Mouse (Mus musculus) gastrocnemius, postnatal 14 days (tissue): ENCODE results near the gene A930018P22Rik. TPM values are rescaled to one million over a fixed set of nuclear protein-coding genes. Genes with fewer than 3 reads are reported as not detected.
"Not testable (repeated sequence)": the region's sequence is repeated elsewhere in the genome, so short reads cannot be mapped to it uniquely, and the experiment has no call there.

Source experiments
- DNase-seq: peaks from one replicate; pipeline ENCODE4 v3.0.0; 2021; ENCODE audit warnings: mixed read lengths
- intact Hi-C: fragments of 180-260 bp; cut with DNase I; formaldehyde crosslinking; loops from one replicate; pipeline ENCODE4 v1.15.1; 2025; ENCODE audit warnings: low total_unique reads
- long read RNA-seq, 2 experiments: library from polyadenylated mRNA; stranded (forward); transcript quantifications; one replicate each; pipeline ENCODE4 v2.0.0; 2021
- total RNA-seq, 2 experiments: library from RNA; stranded (reverse); gene quantifications; 2 replicates each; pipeline ENCODE4 v1.2.3; 2021

The A930018P22Rik gene
- total RNA-seq = 1 to 10 TPM; 1.7 to 1.8 TPM
- long read RNA-seq, experiment 1, partial matches to known transcripts = 0 of 1 reads
- long read RNA-seq, experiment 1, other reads (novel, unspliced or antisense) = 0 of 1 reads
- long read RNA-seq, experiment 2 = 0 reads

DNA sequence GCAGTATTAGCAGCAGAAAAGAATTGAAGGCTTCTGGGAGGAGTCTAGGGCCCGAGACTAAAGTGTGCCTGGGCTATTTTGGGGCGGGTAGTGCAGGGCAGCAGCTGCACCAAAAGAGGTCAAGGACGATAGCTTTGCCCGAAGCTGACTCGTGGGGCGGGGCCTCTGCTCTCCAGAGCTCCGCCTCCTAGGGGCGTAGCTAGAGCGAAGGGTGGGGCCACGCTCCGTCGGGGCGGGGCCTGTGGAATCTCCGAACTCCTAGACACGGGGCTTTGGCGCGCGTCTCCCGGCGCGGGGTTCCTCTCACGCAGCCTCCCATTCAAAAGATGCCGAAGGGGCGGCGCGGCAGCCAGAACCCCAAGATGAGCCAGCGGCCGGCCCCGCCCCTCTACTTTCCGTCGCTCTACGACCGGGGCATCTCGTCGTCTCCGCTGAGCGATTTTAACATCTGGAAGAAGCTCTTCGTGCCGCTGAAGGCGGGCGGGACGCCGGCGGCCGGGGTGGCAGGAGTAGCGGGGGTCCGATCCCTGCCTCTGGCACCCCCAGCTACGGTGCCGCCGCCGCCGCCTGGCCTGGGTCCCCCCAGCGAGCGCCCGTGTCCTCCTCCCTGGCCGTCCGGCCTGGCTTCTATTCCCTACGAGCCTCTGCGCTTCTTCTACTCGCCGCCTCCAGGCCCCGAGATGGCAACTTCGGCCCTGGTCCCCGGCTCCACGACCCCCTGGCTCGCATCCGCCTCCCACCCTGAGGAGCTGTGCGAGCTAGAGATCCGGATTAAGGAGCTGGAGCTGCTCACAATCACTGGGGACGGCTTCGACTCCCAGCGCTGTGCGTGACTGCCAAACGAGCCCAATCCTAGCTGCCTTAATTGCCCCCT, at the start of gene A930018P22Rik:
Gene A930018P22Rik (plus strand): TSS at position 265 of the 874 bp plus-strand sequence.
- intact Hi-C loops = no loop called here
- peak; percentile 93 for DNase-seq

DNA sequence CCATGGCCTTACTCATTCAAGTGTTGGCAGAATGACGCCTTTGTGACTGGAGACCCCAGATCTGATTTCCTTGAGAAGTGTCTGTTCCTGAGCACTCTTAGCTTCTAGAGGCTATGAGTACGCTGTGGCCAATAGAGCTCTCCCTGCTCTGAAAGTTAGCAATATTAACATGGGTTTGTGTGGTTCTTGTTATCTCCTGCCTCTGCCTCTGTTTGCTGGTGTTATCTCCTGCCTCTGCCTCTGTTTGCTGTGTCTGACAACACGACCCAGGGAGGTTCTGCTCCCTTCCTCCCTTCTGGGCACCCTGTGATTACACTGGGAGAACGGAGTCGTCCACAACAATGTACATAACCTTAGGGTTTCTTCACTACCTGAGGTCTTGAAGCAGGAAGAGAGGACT, 44.3 kb upstream of the A930018P22Rik start:
- intact Hi-C loops = not testable (repeated sequence)

DNA sequence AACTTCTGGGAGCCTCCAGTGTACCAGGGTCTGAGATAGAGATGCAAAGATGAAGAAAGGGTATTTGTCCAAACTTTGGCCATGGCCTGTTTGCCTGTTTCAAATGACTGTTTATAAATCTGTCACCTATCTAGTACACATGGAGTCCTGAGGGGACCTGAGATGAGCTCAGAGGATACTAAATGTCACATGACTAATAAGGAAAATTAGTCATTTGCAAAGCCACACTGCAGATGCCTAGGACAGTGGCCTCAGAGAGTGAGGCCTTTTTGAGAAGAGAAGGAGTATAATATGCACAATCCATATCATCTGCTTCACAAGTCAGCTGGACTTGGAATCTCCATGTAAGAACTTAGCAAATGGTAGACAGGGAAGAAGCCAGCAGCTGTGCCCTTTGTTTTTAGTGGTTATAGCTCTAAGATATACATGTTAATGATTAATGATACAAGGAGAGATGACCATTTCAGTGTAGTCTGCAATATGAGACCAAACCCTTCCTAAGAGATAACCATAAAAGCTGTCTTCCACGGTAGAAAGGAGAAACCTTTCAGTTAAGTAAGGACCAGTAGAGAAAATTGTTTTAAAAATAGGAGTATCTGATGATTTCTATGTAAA, 41.0 kb upstream of the A930018P22Rik start:
- intact Hi-C loops = not testable (repeated sequence)

More for the DNA sequence above, 44.3 kb upstream of the A930018P22Rik start:
- not testable (repeated sequence) for DNase-seq

DNA sequence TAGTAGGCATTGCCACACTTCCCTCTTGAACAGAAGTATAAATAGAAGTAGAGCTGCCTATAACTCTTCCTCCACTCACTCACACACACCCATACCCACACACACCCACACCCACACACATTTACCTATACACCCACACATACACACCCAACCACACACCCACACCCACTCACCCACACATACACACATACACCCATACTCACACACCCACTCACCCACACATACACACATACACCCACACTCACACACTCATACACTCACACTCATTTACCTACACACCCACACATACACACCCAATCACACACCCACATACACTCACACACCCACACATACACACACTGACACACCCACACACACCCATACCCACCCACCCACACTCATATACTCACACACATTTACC, 40.1 kb upstream of the A930018P22Rik start:
- DNase-seq = no peak
- intact Hi-C loops = no loop called here

More for the DNA sequence above, 41.0 kb upstream of the A930018P22Rik start:
- DNase-seq = not testable (repeated sequence)

DNA sequence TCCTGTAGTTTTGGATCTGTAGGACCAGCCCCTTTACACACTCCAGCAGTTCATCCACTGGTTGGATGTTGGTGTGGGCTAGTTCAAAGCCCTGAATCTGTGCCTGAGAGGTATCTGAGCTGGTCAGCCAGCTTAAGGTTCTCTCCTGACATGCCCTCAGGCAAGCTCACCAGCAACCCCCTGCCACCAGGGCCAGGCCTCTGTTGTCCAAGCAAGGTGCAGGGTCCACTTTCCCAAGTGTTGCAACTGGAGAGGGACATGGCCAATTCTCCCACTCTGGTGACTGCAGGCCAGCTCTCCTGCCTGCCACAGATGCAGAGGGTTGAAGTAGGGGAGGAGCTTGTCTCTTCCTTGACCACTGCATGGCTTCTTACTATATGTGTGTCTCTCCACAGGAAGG, 38.5 kb upstream of the A930018P22Rik start:
- intact Hi-C loops, DNase-seq: not testable (repeated sequence)

DNA sequence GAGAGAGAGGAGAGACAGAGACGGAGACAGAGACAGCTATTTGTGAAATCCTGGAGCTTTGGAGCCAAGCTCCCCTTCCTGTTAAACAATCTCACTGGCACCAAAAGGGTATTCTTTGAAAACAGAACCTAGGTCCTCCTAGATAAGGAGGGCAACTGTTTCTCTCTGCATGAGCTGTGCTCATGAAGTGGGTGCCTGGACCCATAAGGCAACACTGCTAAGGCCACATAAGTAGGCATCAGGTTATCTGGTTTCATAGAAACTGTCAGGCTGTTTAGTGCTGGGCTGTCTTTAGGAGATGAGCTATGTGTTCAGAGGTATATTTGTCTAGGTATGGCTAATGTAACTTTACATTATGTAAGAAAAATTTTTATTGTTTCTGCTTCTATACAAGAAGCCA, 35.0 kb upstream of the A930018P22Rik start:
- DNase-seq, intact Hi-C loops: not testable (repeated sequence)

DNA sequence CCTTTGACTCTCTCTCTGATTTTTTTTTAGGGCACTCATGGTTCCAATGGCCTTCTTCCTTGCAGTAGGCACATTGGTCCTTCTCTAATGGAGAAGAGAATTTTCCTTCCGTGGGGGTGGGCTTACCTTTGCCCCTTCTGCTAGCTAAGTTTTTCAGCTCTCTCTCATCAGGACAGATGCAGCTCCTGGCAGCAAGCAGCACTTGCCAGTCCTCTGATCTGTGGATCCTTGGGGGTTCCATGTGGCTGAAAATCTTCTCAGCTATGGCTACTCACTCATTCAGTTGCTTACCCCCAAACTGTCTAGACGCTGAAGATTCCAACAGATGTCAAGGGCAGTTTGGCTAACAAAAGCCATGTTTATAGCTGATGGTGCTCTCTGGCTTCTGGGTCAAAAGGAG, 29.3 kb upstream of the A930018P22Rik start:
- intact Hi-C loops = no loop called here
- no peak for DNase-seq

DNA sequence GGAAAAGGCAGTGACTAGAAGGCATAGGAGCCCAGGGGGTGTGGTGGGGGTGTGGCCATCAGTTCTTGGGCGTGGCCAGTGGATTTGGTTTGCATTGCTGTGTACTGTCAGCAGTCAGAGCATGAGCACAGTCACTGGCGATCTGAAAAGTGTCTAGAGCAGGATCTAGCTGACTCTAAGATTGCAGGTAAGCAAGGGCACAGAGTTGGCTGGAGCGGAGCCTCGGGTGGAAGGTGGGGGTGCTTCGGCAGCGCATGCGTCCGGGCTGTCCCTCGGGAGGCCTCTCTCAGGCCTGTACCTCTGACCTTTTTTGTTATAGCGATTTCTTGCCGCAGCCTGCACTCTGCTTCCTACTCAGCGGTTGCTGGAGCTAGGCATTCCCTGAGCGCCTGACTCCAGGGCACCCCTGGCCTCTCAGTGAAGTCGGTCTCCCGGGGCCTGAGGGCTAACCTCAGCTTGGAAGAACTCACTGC, 26.8 kb upstream of the A930018P22Rik start, which contains the start of gene Cd59a:
Gene Cd59a (plus strand): TSS at position 61 of the 473 bp plus-strand sequence.
- peak; percentile 71 for DNase-seq
- intact Hi-C loops = no loop called here

DNA sequence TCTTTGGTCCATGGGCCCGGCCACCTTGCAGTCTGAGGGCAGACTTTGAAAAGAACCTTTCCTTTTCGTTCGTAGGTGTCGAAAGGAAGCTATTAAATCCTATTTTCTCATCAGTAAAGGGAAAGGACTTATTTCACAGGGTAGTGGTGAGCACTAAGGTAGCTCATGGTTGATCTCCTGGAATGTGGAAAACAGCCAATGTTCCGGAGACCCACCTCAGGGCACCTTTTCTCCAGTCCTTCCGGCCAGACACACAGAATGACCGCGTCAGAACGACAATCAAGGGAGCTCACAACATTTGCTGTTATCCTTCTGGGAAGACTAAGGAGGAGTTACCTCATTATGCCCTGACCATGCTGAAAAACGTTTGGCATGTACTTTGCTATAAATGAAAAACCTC, 26.3 kb upstream of the A930018P22Rik start:
- no peak for DNase-seq
- intact Hi-C loops = no loop called here

DNA sequence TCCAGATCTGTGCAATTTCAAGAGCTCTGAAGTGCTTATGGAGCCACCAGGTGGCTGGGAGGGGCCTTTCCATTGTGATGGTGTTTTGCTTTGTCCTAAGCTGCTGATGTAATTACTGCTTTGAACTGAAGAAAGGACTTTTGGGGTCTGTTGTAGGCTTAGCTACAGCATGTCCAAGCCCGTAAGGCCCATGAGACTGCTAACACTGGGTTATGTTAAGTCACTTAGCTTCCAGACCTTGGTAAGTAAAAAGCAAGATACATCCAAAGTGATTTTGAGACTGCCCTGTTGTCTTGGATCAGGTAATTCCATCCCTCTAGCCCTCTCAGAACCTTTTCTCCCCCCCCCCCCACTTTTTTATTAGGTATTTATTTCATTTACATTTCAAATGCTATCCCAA, 25.8 kb upstream of the A930018P22Rik start:
- intact Hi-C loops, DNase-seq: not testable (repeated sequence)

DNA sequence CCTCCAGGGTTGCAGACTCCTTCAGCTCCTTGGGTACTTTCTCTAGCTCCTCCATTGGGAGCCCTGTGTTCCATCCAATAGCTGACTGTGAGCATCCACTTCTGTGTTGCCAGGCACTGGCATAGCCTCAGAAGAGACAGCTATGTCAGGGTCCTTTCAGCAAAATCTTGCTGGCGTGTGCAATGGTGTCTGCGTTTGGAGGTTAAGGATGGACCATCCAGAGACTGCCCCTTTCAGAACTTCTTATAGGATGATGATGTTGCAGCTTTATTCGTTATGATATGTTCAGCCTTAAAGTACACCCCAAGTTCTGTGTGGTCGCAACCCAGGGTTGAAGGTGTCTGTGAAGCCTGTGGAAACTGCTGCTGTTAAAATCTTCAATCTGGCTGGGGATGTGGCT, 25.2 kb upstream of the A930018P22Rik start:
- intact Hi-C loops, DNase-seq: not testable (repeated sequence)

DNA sequence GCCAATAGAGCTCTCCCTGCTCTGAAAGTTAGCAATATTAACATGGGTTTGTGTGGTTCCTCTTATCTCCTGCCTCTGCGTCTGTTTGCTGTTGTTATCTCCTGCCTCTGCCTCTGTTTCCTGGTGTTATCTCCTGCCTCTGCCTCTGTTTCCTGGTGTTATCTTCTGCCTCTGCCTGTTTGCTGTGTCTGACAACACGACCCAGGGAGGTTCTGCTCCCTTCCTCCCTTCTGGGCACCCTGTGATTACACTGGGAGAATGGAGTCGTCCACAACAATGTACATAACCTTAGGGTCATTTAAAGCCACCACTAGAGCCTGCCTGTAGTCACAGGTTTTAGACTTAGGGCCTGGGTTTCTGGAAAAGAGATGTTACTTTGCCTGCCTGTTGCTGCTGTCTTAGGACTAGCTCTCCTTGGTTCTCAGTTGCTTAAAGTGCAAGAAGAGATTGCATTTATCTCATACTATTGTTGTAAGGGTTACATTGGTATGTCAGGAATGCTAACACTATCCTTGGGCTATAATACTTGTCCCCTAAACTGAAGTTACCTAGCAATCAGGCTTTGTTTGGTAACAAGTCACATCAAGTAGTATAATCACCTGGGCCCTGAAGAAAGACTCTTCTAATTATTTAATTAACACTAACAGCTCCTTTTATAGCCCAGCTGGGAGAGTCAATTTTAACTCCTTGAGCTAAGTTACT, 23.9 kb upstream of the A930018P22Rik start:
- intact Hi-C loops = no loop called here
- no peak for DNase-seq

DNA sequence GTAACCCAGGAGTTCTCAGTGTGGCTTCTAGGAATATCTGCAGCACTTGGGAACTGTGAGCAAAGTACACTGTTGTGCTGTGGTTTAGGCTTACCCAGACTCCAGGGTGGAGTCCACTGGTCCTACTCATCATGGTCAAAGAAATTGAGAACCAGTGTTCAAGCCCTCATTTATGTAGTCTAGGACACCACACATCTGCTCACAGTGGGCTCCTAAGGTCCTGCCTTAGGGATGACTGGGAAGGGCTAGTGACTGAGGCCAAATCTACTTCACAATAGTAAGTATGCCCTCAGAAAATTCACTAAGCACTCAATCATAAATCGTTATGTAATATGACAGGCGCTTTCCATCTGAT, 23.4 kb upstream of the A930018P22Rik start:
- intact Hi-C loops = no loop called here
- no peak for DNase-seq

DNA sequence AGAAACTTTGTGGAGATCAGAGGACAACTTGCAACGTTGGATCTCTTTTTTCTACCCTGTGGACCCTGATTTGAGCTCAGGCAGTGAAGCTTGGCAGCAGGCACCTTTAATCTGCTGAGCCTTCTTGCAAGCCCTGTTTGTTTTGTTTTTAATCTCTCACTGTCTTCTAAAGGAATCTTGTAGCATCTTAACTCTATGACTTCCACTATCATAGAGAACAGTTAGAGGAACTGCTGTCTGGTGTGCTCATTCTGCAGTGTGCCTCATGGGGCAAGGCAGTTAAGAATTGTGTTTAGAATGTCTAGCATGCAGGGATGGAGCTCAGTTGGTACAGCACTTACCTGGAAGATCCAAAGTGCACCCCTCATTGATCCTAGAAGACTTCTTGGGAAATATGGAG, 22.6 kb upstream of the A930018P22Rik start:
- DNase-seq = no peak
- intact Hi-C loops = no loop called here

DNA sequence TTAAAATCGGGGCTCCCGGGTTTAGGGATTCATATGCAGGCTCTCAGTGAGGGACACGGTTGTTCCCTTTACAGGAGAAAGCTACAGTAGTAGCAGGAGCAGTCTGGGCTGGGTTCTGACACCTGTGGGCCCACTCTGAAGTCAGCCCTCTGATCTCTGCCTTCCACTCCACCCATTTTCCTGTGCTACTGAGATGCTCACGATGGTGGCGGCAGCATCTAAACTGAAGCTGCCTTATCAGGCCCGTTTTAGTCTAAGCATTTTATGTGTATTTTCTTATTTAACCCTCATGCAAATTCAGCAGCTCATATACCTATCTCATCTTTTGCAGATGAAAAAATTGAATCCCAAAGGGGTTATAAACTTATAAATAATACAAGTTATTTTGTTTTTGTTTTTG, 17.8 kb upstream of the A930018P22Rik start:
- intact Hi-C loops = no loop called here
- no peak for DNase-seq

DNA sequence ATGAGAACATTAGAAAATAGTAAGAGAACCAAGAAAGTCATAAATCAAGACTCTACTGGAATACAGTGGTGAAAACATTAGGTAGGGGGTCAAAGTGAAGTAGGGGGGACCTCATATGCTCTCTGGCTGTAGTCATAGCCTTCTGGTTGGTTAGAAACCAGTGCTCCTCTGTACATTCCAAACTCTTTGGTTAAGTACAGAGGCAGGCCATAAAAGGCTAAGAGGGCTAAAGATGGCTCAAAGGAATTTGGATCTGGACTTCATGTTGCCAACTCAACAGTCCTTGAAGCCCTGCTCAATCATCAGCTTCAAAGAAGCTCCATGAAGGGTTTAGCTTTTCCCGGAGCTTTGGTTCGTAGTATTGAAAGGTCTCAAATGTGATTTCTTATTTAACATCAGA, 13.5 kb upstream of the A930018P22Rik start:
- DNase-seq, intact Hi-C loops: not testable (repeated sequence)

DNA sequence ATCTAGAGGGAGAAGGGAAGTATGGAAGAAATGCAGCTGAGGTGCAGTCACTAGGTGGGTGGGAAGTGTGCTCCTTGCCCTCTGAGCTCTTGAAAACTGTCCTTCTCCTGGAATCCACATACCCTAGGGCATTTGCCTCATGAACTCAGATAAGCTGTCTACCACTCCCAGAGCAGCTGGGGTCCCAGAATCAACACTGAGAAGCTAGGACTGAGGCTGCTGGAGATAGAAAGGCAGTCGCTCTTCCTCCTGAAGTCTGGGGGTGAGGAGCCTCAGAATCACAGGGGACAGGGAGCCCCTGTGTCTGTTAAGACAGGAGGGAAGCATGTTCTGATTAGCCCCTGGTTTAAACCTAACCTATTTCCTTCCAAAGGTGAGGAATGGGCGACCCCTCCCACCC, 13.0 kb upstream of the A930018P22Rik start:
- intact Hi-C loops = no loop called here
- no peak for DNase-seq

DNA sequence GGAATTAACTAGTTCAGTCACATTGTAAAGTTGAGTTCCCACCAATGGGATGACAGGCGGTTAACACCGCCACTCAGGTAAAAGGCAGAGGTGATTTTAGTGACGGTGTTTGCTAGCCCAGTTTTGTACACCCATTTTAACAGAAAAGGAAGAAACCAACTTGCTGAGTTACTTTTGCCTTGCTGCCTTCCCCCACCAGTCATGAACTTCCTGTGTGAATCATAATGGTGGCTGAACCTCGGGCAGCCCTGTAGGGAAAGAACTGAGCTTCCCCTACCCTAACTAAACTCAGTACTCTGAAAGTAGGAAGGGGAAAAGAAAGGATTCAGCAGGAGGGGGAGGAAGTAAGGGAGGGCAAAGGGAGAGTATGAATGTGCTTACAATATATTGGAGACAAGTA, 12.5 kb upstream of the A930018P22Rik start:
- intact Hi-C loops = no loop called here
- no peak for DNase-seq

DNA sequence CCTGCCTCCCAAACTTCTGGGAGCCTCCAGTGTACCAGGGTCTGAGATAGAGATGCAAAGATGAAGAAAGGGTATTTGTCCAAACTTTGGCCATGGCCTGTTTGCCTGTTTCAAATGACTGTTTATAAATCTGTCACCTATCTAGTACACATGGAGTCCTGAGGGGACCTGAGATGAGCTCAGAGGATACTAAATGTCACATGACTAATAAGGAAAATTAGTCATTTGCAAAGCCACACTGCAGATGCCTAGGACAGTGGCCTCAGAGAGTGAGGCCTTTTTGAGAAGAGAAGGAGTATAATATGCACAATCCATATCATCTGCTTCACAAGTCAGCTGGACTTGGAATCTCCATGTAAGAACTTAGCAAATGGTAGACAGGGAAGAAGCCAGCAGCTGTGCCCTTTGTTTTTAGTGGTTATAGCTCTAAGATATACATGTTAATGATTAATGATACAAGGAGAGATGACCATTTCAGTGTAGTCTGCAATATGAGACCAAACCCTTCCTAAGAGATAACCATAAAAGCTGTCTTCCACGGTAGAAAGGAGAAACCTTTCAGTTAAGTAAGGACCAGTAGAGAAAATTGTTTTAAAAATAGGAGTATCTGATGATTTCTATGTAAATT, 11.3 kb upstream of the A930018P22Rik start:
- intact Hi-C loops, DNase-seq: not testable (repeated sequence)
